Mouse (Mus musculus) cerebellum, adult 18-20 months (tissue): ENCODE results near the gene Npff.
A peak's percentile ranks its signal among the peaks of the same experiment; 100 is the strongest.

Experiments
- DNase-seq, 2 experiments: peaks; one replicate each; pipeline ENCODE4 v3.0.0; 2021

Gene Npff

DNA sequence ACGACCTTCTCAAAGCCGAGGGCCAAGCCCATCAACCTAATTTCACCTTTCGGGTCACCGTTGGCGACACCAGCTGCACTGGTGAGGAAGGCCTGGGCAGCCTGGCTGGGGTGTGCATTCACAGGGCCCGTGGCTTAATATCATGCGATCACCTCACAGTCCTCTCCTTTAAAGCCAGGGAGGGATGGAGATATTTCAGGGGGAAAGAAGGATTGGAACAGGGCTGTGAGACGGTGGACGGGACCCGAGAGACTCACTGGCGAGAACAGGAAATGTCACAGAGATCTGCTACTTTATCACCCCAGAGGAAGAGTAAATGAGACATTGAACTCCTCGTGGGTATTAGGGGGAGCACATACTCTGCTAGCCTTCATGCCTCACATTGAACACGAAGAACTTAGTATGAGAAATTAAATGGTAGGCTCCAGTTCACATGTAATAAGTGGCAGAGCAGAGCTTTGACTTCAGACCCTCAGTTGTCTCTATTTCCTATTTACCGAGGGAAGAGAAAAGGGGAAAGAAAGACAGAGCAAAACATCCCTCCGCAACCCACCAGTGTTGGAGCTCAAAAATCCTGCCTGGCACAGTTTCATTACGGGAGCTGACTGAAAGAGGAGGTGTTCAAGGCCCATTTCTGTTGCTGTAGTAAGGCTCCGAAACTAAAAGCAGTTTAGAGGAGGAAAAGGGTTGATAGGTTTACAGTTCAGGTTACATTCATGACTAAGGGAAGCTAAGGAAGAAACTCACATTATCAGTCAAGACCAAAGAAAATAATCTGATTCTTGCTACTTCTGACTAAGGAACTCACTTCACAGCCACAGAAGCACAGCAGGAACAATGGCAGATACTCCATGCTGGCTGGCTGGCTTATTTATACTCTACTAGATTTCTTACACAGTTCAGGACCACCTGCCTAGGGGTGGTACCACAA lies 5.3 kb downstream of the Npff start:
- DNase-seq = peak in 1 of 2 experiments; percentile 48

DNA sequence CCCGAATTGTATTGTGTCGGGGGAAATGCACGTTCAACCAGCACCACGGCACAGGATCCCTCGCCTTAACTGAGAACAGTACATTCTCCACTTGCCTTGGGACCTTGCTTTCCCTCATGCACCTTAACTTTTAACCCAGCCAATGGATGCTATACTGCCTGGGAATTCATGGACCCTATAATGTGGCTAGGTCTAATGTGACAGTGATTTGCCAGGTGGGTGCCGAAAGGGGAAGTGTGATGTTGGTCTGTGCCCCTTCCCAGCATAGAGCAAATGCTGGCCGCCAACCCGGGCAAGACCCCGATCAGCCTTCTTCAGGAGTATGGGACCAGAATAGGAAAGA lies 5.9 kb downstream of the Npff start:
- no peak for DNase-seq

DNA sequence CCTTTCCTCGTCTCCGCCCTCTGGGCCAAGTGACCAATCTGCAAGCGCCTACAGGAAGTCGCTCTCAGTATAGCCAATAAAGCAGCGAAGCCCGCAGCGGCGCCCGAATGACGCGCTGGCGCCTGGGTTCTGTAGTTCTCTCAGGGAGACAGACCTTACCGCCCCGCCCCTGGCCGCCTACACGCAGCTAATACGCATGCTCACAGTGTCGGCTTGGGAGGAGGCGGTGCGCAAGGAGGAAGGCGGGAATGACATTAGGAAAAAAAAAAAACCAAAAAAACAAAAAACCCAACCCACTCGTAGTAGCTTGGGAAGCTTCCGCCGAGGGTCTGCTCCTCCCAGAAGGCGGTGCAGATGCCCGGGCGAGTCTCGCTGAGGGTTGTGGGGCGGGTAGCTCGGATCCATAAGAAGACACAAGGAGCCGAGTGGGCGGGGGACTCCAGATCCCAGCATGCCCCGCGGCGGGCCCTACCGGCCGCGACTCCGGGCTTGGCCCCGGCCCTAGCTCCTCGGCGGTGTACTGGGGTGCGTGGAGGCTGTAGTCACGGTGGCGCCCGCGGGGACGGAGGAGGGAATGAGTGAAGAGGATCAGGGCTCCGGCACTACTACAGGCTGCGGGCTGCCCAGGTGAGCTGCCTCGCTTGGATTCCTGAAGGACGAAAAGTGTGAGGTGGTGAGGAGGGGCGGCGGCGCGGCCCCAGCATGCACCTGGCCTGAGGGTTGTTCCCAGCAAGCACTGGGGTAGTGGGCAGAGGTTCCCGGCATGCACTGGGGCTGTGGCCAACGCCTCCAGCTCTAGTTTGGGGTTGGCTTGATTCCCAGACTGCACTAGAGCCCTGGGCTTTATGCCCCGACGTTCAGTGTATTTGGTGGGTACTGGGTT lies 6.5 kb downstream of the Npff start, which contains the start of gene Tarbp2:
Gene Tarbp2 (plus strand): TSS at position 217 of the 883 bp plus-strand sequence.
- peak; percentile 99 to 100 for DNase-seq

DNA sequence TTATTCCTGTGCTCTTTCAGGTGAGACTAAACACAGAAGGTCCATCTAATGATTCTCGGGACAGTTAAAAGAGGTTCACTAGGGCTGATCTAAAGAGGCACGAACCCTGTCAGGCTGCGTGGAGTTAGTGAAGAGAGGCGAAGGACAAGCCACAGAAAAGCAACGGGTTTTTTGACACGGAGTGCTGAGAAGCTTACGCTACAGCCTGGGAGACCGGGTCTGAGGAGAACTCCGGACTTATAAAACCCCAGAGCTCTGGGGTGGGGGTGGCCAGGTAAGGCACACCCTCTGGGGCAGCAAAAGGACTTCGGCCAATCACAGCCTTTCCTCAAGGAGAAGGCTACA lies 7.1 kb downstream of the Npff start:
- DNase-seq = no peak

DNA sequence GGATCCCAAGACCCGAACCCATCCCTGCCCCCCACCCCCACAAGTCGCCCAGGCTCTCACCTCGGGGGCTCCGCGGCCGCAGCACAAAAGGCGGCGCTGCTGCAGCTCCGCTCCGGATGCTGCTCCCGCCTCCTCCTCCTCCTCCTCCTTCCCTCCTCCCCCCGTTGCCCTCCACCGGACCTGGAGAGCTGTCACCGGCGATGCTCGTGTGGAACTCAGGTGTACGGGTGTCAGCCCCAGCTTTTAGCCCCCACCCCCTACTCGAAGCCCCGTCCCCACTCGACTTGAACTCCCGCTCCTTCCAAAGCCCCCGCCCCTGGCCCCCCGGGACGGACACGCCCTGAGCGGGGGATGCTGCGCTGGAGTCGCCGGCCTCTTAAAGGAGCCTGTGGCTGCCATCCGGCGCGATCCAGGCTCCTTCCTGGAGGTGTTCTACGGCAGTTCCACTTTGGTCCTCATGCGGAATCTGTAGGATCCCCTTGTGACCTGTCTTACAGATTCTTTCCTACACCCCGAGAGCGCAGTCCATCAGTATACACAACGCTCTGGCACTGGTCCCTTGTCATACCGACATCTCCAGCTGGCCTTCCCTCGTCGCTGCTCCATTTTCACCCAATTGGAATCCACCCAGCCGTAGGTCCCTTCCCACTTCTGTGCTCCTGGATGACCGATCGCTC lies 7.9 kb downstream of the Npff start, which contains the start of gene Map3k12:
Gene Map3k12 (minus strand): TSS at position 337 of the 677 bp plus-strand sequence.
- DNase-seq = peak; percentile 86 to 90

DNA sequence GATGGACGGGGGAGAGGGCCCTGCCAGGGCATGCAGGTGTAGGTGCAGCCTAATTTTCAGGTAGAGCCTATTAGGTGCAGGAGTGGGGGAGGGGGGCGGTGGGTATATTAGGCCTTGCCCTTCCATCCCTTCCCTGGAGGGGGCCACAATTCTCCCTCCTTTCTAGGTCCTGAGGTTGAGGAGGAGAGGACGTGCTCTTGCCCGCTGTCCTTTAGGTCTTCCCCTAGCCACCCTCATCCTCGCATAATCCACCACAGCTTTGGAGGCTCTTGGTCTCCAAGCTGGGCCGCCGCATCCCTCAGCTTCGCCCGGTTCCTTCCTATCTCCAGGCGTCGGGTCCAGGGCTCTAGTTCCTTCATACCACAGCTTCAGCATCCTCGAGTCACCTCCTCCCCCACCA lies 8.4 kb downstream of the Npff start:
- peak in 1 of 2 experiments; percentile 53 for DNase-seq

DNA sequence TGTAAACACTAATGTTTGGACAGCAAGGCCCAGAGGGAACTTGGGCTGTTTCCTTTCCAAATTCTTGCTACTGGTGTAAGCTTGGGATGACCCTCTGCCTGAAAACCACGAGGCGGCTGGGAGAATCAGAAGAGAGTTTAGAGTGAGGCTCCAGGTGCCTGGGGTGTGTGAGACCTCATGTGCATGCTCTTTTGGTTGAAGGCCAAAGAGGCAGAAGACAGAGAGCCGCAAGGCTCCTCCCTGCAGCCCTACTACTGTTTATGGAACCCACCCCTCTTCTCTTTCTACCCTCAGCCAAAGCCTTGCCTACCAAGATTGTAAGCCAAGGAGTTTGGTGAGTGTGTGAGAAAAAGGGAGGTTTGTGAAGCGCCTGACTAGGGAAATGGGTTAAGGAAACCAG lies 9.0 kb downstream of the Npff start:
- DNase-seq = peak in 1 of 2 experiments; percentile 45

DNA sequence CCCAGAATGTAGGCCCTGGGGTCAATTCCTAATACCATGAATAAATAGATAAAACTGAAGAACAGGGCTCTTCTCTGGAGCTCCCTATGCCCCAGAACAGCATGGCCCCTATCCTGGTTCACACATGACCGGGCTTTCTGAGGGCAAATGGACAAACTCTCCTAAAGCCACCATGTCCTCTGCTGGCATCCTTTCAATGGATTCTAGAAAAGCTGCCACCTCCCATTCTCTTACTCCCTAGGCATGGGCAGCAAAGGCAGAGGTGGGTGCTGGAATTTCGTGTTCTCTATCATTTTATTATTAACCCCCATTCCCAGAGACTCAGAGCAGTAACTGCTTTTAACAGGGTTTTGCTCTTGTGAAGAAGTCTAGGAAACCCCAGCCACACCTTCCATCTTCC lies 9.5 kb downstream of the Npff start:
- no peak for DNase-seq

DNA sequence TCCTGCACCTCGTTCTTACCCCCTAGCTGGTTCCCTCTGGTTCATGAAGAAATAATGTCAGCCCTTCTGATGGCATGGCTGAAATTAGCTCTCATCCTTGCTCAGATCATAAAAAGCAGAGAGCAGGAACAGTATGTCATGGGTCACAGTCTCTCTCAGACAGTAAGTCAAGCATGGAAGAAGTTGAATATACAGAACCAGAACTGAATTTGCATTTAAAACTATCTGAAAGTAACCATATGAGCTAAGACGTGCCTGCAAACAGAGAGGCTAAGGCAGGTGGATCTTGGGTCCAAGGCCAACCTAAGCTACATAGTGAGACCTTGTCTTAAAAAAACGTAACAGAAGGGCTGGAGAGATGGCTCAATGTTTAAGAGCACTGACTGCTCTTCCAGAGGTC lies 11.7 kb downstream of the Npff start:
- no peak for DNase-seq

DNA sequence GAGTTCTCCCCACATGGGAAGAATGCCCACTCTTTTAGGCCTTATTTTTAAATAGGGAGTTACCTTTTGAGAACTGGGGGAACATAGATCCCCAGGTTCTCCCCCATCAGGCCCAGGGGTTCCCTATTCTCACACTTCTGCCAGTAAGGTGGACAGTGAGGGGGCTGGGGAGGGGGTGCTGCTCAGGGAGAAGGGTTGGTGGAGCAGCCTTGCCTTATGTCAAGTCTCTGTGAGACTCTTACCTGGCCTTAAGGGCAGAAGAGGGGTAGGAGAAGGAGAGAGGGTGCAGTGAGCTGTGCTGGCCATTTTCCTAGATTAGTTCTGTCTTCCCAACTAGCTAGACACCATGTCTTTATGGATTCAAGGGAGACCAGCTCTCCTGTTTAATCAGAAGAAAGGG lies 12.3 kb downstream of the Npff start:
- no peak for DNase-seq

DNA sequence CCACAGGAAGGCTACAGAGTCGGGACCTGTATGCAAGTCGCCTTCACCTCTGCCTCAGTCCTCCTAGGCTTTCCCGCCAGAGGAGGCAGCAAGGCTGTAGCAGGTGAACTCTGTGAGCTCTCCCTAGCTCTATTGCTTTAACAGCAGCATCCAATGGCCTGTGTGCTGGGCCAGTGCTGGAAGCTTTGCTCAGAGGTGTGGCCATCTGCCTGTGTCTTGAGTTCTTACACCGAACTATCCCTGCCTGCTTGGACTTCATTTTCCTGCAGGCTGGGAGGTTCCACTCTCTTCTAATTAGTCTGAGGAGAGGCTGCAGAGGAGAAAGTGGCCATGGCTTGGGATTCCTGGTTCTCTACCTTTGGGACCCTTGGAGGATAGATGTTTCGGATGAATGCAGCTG lies 12.7 kb downstream of the Npff start:
- DNase-seq = peak; percentile 44 to 51

DNA sequence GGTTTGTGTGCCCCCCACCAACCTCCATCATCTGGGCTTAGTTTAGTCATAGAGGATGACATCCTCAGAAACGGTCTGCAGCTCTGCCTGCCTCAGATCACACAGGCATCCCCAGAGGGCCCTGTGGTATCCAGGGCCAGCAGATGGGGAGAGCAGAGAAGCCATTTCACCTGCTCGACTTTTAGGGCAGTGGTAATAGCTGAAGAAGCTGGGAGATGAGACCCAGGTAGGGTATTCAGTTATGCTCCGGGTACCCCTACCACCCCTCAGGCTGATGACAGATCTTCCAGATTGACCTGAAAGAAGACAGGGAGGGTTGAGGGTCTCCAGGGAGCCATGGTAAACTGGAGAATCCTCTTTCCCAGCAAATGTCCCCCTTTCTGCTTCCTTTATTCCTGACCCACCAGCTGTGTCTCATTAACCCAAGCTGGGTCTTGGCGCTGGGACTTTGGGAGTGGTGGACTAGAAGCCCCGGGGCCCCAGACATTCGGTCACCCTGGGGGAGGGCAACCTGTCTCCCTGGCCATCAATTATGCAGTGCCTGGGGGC lies 13.4 kb downstream of the Npff start:
- DNase-seq = peak in 1 of 2 experiments; percentile 40

DNA sequence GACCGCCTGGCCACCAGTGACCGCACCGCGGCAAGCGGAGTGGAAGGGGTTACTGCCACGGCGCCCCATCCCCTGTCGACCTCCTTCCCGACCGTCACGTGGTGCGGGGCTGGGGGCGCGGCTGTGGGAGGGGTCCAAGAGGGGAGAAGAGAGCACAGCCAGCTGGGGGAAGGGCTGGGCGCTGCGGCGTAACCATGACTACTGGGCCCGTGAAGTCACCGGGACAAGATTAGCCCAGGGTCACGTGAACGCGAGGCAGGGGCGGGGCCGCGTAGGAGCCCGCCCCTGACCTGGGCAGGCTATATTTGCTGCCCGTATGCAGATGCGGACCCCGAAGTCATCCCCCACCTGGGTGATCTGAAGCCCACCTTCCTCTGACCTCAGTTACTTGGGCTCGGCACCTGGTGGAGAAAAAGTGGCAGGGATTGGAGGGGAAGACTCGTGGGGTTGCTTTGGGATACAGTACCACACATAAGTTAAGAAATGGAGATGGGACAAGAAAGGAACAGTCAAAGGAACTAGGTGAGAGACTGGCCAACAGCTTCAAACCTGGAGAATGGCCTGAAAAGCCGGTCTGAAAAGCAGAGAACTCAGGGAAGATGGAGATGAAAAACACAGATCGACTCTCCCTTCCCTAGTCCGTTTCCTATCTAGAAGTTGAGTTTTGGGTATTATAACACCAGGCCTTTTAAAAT lies 14.0 kb downstream of the Npff start:
- DNase-seq = peak; percentile 81 to 84

DNA sequence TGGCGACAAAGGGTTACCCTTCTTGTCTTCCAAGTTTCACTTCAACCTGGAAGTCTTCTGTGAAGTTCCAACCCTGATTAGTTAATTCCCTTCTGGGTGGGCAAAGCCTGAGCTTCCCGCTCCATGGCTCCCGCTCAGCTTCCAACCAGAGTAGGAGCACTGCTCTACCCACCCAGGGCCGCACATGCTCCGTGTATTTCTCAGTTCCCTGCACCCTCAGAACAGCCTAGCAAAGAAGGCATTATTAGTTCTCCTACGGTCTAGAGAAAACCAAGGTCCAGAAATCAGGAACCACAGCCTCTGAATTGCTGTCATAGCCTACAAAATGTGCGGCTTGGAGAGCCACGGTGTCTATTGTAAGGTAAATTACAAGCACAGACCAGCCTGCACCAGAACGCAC lies 14.6 kb downstream of the Npff start:
- peak in 1 of 2 experiments; percentile 40 for DNase-seq

DNA sequence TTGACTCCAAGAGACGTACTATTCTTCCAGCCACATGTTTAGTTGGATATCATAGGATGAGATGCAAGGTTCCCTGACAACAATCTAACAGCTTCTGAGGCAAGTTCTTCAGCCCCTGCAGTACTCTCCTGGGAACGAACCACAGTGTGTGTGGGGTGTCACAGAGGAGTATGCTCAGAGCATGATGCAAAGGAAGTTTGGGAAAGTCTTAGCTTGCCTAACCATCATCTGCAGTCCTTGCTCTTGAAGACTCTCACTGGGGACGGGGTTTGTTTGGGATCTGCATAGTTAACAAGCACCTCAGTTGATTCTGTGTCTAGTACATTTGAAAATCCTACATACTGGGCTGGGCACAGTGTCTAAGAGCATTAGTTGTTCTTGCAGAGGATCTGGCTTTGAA lies 16.4 kb downstream of the Npff start:
- no peak for DNase-seq

DNA sequence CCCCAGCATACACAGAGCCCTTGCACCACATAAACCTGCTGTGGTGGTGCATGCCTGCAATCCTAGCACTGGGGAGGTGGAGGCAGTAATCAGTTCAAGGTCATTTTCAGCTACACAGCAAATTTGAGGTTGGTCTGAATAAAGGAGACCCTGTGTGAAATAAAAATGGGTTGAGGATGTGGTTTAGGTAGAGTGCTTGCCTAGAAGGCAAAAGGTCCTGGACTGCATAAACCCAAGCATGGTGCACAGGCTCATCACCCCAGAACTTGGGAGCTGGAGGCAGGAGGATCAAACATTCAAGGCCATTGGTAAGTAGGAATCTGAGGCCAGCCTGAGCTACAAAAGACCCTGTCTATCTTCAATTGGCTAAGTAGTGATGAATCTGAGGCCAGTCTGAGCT lies 17.2 kb downstream of the Npff start:
- no peak for DNase-seq

DNA sequence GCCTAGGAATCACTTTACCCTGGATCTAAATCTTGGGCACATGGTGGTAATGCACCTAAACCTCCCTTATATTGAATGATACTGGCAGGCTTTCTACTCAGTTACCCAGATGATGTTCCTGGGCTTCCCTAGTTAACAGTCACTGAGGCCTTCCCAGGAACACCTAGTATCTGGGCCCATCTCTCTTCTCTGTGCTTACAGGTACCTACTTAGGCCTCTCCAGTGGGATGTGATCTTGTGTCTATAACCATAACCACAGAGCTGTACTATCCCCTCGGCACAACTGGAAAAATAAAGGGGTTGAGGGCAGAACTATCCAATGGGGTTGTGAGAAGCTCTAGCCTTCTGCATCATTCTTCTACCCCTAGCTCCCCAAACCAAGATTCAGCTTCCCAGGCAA lies 17.9 kb downstream of the Npff start:
- no peak for DNase-seq

DNA sequence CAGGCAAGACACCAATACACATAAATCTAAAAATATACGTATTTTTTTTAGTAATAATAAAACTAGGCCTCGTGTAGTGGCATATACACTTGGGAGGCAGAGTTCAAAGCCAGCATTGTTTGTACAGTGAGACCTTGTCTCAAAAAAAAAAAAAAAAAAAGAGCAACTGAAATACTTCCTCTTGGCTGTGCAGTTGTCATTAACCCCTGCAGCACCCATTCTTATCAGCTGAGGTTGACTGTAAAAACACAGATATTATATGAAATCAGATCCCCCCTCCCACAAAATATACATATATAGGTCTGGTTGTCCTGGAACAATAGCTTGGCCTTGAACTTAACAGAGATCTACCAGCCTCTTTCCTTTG lies 18.3 kb downstream of the Npff start:
- no peak for DNase-seq

DNA sequence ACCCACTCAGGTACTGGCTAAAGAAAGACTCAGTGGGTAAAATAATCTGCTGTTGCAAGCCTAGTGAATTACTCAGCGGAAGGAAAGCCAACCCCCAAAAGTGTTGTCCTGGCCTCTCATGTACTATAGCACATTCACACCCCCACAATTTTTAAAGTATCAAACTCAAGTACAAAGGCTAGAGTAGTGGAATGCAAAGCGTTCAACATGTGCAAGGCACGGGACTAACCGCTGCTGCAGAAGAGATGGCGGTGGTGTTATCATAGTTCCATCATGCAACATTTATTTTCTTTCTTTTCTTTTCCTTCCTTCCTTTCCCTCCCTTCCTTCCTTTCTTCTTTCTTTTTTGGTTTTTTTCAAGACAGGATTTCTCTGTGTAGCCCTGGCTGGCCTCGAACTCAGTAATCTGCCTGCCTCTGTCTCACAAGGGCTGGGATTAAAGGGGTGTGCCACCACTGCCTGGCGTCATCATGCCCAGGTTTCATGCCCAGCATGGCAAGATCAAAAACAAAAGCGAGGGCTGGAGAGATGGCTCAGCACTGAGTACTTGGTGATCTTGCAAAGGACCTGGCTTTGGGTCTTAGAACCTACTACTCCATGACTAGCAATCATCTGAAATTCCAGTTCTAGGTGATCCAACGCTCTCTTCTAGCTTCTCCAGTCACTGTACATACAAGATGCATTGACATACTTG lies 18.8 kb downstream of the Npff start:
- no peak for DNase-seq

DNA sequence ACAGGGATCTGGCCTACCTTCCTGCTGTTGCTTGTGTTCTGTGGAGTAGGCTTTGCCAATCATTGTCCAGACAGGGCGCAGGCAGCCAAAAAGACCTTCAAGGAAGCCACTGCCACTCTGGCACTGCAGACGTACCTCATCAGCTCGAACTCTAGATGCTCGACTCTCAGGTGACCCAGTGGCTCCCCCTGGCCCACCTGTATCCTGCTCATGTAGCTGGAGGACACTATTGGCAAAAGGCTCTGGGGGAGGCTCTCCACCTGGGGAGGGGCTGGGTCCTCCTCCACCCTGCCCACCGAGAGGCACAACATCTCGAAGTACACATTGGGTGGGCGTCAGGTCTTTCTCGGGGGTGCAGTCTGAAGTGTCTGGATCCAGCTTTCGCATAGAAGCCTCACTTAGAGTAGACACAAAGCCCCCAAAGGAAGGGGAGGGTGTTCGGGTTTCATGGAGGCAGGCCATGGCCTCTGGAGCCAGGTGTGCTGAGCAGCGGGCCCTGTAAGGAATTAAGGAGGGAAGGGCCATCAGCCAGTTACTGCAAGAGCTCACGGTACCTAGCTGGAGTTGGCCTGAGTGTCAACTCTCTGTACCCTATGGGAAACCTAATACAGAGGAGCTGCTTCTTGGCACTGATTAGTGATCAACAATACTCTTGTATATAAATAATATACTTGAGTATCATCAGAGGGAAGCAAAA lies 19.5 kb downstream of the Npff start:
- DNase-seq = peak in 1 of 2 experiments; percentile 13
